In genomic region chr14:20929814-20930434, GRCm38 (mm10) we compare ENCODE assay signal across 8 mouse cellular contexts. TPM values are rescaled to one million over a fixed set of nuclear protein-coding genes. Genes with fewer than 3 reads are reported as not detected.
DNase-seq lines count a peak whose midpoint lies in the region; ATAC-seq and TF ChIP-seq lines count a peak whose summit lies in the region.

No protein-coding gene starts in this region.

- no peak for ATAC-seq in embryonic facial prominence, embryonic 12.5 days (ENCODE audit: insufficient number of reproducible peaks, insufficient read depth, low FRiP score, low TSS enrichment)
- ATAC-seq in heart, embryonic 16.5 days (replicated peaks; ENCODE audit: extremely low read depth, insufficient read depth, low FRiP score) = peak; percentile 10; the same call in 1 of the 2 replicates

- no peaks in the 10 kb centered on the region for H3K36me3 ChIP-seq in ES-E14 (ENCODE audit: control insufficient read depth, insufficient read depth, low read length, poor library complexity, severe bottlenecking)
- H3K36me3 ChIP-seq in embryonic facial prominence, embryonic 12.5 days = no peaks in the 10 kb centered on the region
- H3K36me3 ChIP-seq in heart, embryonic 16.5 days (ENCODE audit: control insufficient read depth, insufficient read depth) = no peaks in the 10 kb centered on the region
- no peaks in the 10 kb centered on the region for H3K36me3 ChIP-seq in macrophage (ENCODE audit: inconsistent target)
- H3K36me3 ChIP-seq in spleen, adult 2 months (ENCODE audit: control insufficient read depth, insufficient read depth, low read length) = no peaks in the 10 kb centered on the region

- TF ChIP-seq POLR2A in spleen, adult 2 months (IDR thresholded peaks at IDR 0.05; ENCODE audit: low read depth, low read length) = no peak

- intact Hi-C loops in heart, postnatal 25 days (cut with DNase I) = loop anchor here (2.0 to 10.0 kb wide), 3 partner anchors 63 to 185 kb away; no protein-coding TSS in a partner anchor

- H3K4me2 ChIP-seq in embryonic facial prominence, embryonic 12.5 days (replicated peaks) = peak overlapping the region; percentile 82
- peak overlapping the region; percentile 80 for H3K4me2 ChIP-seq in heart, embryonic 16.5 days (ENCODE audit: low read depth, low read length)

- WGBS in embryonic facial prominence, embryonic 12.5 days = 1% methylated on average over 19 of the region's 19 CpGs
- WGBS in heart, embryonic 16.5 days = 1% methylated on average over 19 of the region's 19 CpGs
- 1% methylated on average over 19 of the region's 19 CpGs for WGBS in macrophage (ENCODE audit: missing documents)
- WGBS in spleen, adult 2 months = 3% methylated on average over 19 of the region's 19 CpGs

- H3K4me3 ChIP-seq in ES-E14 (ENCODE audit: insufficient read depth in 1 of 2, low read depth in 1 of 2, low read length in 2 of 2, poor library complexity in 1 of 2, severe bottlenecking in 1 of 2) (peak overlapping the region; percentile 79 to 100), macrophage (ENCODE audit: inconsistent target) (peak overlapping the region; percentile 76)
- H3K4me3 ChIP-seq in embryonic facial prominence, embryonic 12.5 days = peak overlapping the region; percentile 90
- H3K4me3 ChIP-seq in heart, embryonic 16.5 days (ENCODE audit: low read length) = peak overlapping the region; percentile 90
- peak overlapping the region; percentile 94 for H3K4me3 ChIP-seq in spleen, adult 2 months (ENCODE audit: extremely low read depth, insufficient read depth, insufficient read length)

- H3K9me3 ChIP-seq in ES-E14 (ENCODE audit: control insufficient read depth, insufficient read depth, low read depth, low read length) = no peaks in the 10 kb centered on the region
- no peaks in the 10 kb centered on the region for H3K9me3 ChIP-seq in embryonic facial prominence, embryonic 12.5 days
- H3K9me3 ChIP-seq in heart, embryonic 16.5 days (replicated peaks; ENCODE audit: control insufficient read depth, low read length) = no peaks in the 10 kb centered on the region

- no peaks in the 10 kb centered on the region for H3K27me3 ChIP-seq in embryonic facial prominence, embryonic 12.5 days
- no peaks in the 10 kb centered on the region for H3K27me3 ChIP-seq in heart, embryonic 16.5 days (ENCODE audit: control insufficient read depth, insufficient read depth, low read length)
- no peaks in the 10 kb centered on the region; the same call in 1 of the 2 replicates for H3K27me3 ChIP-seq in spleen, adult 2 months (ENCODE audit: control insufficient read depth, insufficient read depth, low read length)

- no peak overlapping the region for H3K27ac ChIP-seq in ES-E14 (ENCODE audit: insufficient read depth, low read depth, low read length, poor library complexity, severe bottlenecking)
- peak overlapping the region; percentile 86 for H3K27ac ChIP-seq in embryonic facial prominence, embryonic 12.5 days
- peak overlapping the region; percentile 91 for H3K27ac ChIP-seq in heart, embryonic 16.5 days (ENCODE audit: low read length)
- H3K27ac ChIP-seq in macrophage = 0 out of 2 replicates have a peak overlapping the region, but pooled peaks have one; percentile 15
- peak overlapping the region; percentile 65; the same call in 1 of the 2 replicates for H3K27ac ChIP-seq in spleen, adult 2 months (ENCODE audit: insufficient read depth, low read length)

- peak overlapping the region; percentile 88 for H3K9ac ChIP-seq in ES-E14 (ENCODE audit: insufficient read depth, low read depth, low read length, poor library complexity, severe bottlenecking)
- H3K9ac ChIP-seq in embryonic facial prominence, embryonic 12.5 days = peak overlapping the region; percentile 80
- H3K9ac ChIP-seq in heart, embryonic 16.5 days (ENCODE audit: low read length) = peak overlapping the region; percentile 90

- in situ Hi-C loops in ES-E14 (cut with MboI; ENCODE audit: low sequenced_read_pairs in 2 of 2, unreplicated experiment in 2 of 2) = no loop called here

- H3K79me2 ChIP-seq in macrophage (ENCODE audit: inconsistent target) = peaks cover 53% of the 10 kb centered on the region

- TF ChIP-seq CTCF in spleen, adult 2 months (IDR thresholded peaks at IDR 0.05; ENCODE audit: extremely low read depth, insufficient read depth, insufficient read length, insufficient replicate concordance) = no peak

- DNase-seq in heart, adult 11 months = peak; percentile 96
- DNase-seq in heart, postnatal 25 days (ENCODE audit: low spot score) = no peak
- DNase-seq in ES-E14 (ENCODE audit: low read depth, low spot score) = no peak
- DNase-seq in layer of hippocampus, postnatal 14 days (ENCODE audit: low spot score in 2 of 2) = peak; percentile 17 to 18
- DNase-seq in spleen, adult 2 months (ENCODE audit: low read depth in 1 of 2, low spot score in 2 of 2) = peak; percentile 26 to 28

- 0 out of 4 replicates have a peak, but pooled peaks cover 0 to 2% of the 10 kb centered on the region in 2 experiments for H3K4me1 ChIP-seq in ES-E14 (ENCODE audit: control insufficient read depth in 2 of 2, insufficient read depth in 2 of 2, low read length in 2 of 2, poor library complexity in 1 of 2)
- H3K4me1 ChIP-seq in embryonic facial prominence, embryonic 12.5 days = peaks cover 16% of the 10 kb centered on the region
- peaks cover 36% of the 10 kb centered on the region for H3K4me1 ChIP-seq in heart, embryonic 16.5 days (ENCODE audit: control insufficient read depth, insufficient read depth, low read length)
- peaks cover 3% of the 10 kb centered on the region; the same call in 1 of the 2 replicates for H3K4me1 ChIP-seq in spleen, adult 2 months (ENCODE audit: control insufficient read depth, insufficient read depth, insufficient read length)

TF ChIP-seq in ES-E14, 5 proteins besides CTCF, POLR2A, EP300 and RAD21:
- TF ChIP-seq HCFC1 (IDR thresholded peaks at IDR 0.05; ENCODE audit: borderline replicate concordance, insufficient read depth, low read length) = no peak
- no peak for TF ChIP-seq ZNF384 (IDR thresholded peaks at IDR 0.05; ENCODE audit: low read depth, low read length)
- no peak for TF ChIP-seq CHD2 (IDR thresholded peaks at IDR 0.05; ENCODE audit: low read depth, low read length)
- TF ChIP-seq MAFK (IDR thresholded peaks at IDR 0.05; ENCODE audit: insufficient read depth, low read depth, low read length) = no peak
- TF ChIP-seq ZC3H11A (IDR thresholded peaks at IDR 0.05; ENCODE audit: borderline replicate concordance, low read depth, low read length) = no peak

RNA-seq across cellular contexts. Expression of gene Vcl, which starts 0.7 kb away (rescaled TPM):
- total RNA-seq in heart, postnatal 25 days (2021) = 100 to 1,000 TPM; 126 to 132 TPM
- 92.1 and 116 TPM in 2 replicates for total RNA-seq in ES-E14 (2012; rRNA removed)
- polyA plus RNA-seq in embryonic facial prominence, embryonic 12.5 days (2016; fragmentation: Nextera tagmentation; extraction: Ambion mirVana) = 45.3 and 49.9 TPM in 2 replicates
- polyA plus RNA-seq in heart, embryonic 16.5 days (2015; fragmentation: Nextera tagmentation; extraction: Ambion mirVana) = 89.3 and 97.0 TPM in 2 replicates
- 10 to 100 TPM; 36.6 to 42.6 TPM for total RNA-seq in layer of hippocampus, postnatal 14 days (2021)
- total RNA-seq in macrophage (2018; cell fraction: chromatin; rRNA removed) = 100 to 1,000 TPM in 1 of 26 experiments, 10 to 100 TPM in 22, 1 to 10 TPM in 3; 8.6 to 161 (median 39.7) TPM
- total RNA-seq in macrophage (2018; cell fraction: cytosol; rRNA removed) = 10 to 100 TPM in 15 of 26 experiments, 1 to 10 TPM in 11; 5.2 to 49.9 (median 19.2) TPM
- 10 to 100 TPM in 23 of 26 experiments, 1 to 10 TPM in 3; 7.7 to 65.2 (median 34.0) TPM for total RNA-seq in macrophage (2018; cell fraction: nucleus; rRNA removed)
- 14.0 to 27.3 TPM (median 15.5 TPM) in 3 replicates for polyA plus RNA-seq in macrophage (2018)
- polyA plus RNA-seq in spleen, adult 2 months (2012; rRNA removed) = 20.3 and 25.0 TPM in 2 replicates

Comparison
In these comparisons a context has a peak if more than half of its experiments do, and no peak if none do; other contexts are left out.
1. DNase-seq: peak in heart, adult 11 months (single experiment), layer of hippocampus, postnatal 14 days (2 of 2) and spleen, adult 2 months (2 of 2); none in heart, postnatal 25 days (single experiment) and ES-E14 (single experiment).
2. Peak in every context shown above with its lines, with median percentiles within 50 percentile points of each other: H3K4me3 ChIP-seq and H3K9ac ChIP-seq.